ENCODE assay signal across 12 mouse cellular contexts in genomic region chr1:90162379-90162857, GRCm38 (mm10). TPM values are rescaled to one million over a fixed set of nuclear protein-coding genes. Genes with fewer than 3 reads are reported as not detected.
DNase-seq lines count a peak whose midpoint lies in the region; ATAC-seq and TF ChIP-seq lines count a peak whose summit lies in the region.
"Had no signal": no experiment of that assay in that cellular context is flagged by ENCODE, and none has a peak within 500 bp of the region (broad histone marks: within the 10 kb centered on the region; RNA-seq: fewer than 3 reads in every experiment).

No protein-coding gene starts in this region.

- no peaks in the 10 kb centered on the region for H3K4me1 ChIP-seq in heart, postnatal 0 days (ENCODE audit: control insufficient read depth, insufficient read depth)
- H3K4me1 ChIP-seq in lung, postnatal 0 days (ENCODE audit: insufficient read depth, low read depth, low read length) = peaks cover 4% of the 10 kb centered on the region; the same call in 1 of the 2 replicates
- no peaks in the 10 kb centered on the region; the same call in 1 of the 2 replicates for H3K4me1 ChIP-seq in liver, embryonic 11.5 days (replicated peaks; ENCODE audit: control insufficient read depth, insufficient read depth, low read length)

- no peak overlapping the region for H3K9ac ChIP-seq in heart, postnatal 0 days (replicated peaks; ENCODE audit: low read depth, low read length)
- H3K9ac ChIP-seq in lung, postnatal 0 days (replicated peaks; ENCODE audit: low read depth) = no peak overlapping the region
- H3K9ac ChIP-seq in liver, embryonic 11.5 days (ENCODE audit: low read depth, low read length) = no peak overlapping the region
- H3K9ac ChIP-seq: embryonic facial prominence, embryonic 15.5 days had no signal

- H3K36me3 ChIP-seq in heart, postnatal 0 days (replicated peaks; ENCODE audit: control insufficient read depth, insufficient read depth, low read length) = no peaks in the 10 kb centered on the region
- no peaks in the 10 kb centered on the region for H3K36me3 ChIP-seq in lung, postnatal 0 days (ENCODE audit: insufficient read depth, low read length)
- no peaks in the 10 kb centered on the region for H3K36me3 ChIP-seq in liver, embryonic 11.5 days (ENCODE audit: control insufficient read depth, insufficient read depth, low read length)
- H3K36me3 ChIP-seq: embryonic facial prominence, embryonic 15.5 days had no signal

- no peak overlapping the region for H3K4me2 ChIP-seq in heart, postnatal 0 days (ENCODE audit: low read depth, low read length)
- H3K4me2 ChIP-seq in lung, postnatal 0 days (replicated peaks; ENCODE audit: low read depth, low read length) = 0 out of 2 replicates have a peak overlapping the region, but pooled peaks have one; percentile 19
- H3K4me2 ChIP-seq in liver, embryonic 11.5 days = no peak overlapping the region
- H3K4me2 ChIP-seq: embryonic facial prominence, embryonic 15.5 days had no signal

- no peak overlapping the region for H3K27ac ChIP-seq in heart, postnatal 0 days (ENCODE audit: low read depth)
- no peak overlapping the region for H3K27ac ChIP-seq in lung, postnatal 0 days (ENCODE audit: low read length)
- H3K27ac ChIP-seq in liver, embryonic 11.5 days (ENCODE audit: low read depth, low read length) = no peak overlapping the region

- H3K4me3 ChIP-seq in heart, postnatal 0 days (ENCODE audit: low read depth, low read length) = no peak overlapping the region
- no peak overlapping the region for H3K4me3 ChIP-seq in lung, postnatal 0 days (ENCODE audit: low read depth, low read length)
- H3K4me3 ChIP-seq in liver, embryonic 11.5 days (ENCODE audit: low read depth, low read length) = no peak overlapping the region
- H3K4me3 ChIP-seq: embryonic facial prominence, embryonic 15.5 days had no signal

- 0 out of 2 replicates have a peak, but pooled peaks have one; percentile 20 for ATAC-seq in heart, postnatal 0 days (ENCODE audit: insufficient read depth, low read depth)
- ATAC-seq in lung, postnatal 0 days = peak; percentile 55
- ATAC-seq in liver, embryonic 11.5 days (replicated peaks; ENCODE audit: low FRiP score) = no peak
- ATAC-seq: activated CD4-positive, CD25-positive, alpha-beta regulatory T cell, adult 4 months had no signal

- TF ChIP-seq CTCF in heart, postnatal 0 days (IDR thresholded peaks at IDR 0.05; ENCODE audit: low read depth) = no peak
- TF ChIP-seq CTCF in lung, postnatal 0 days (IDR thresholded peaks at IDR 0.05) = no peak

- DNase-seq in heart, postnatal 0 days (ENCODE audit: low spot score) = no peak
- DNase-seq in heart, postnatal 25 days (ENCODE audit: low spot score) = no peak
- DNase-seq in lung, postnatal 0 days (ENCODE audit: low spot score) = peak; percentile 39
- DNase-seq in lung, postnatal 14 days = no peak
- DNase-seq in heart, postnatal 10 days = peak; percentile 10 to 14
- DNase-seq in retina, postnatal 1 day = peak; percentile 90
- no peak for DNase-seq in adrenal gland, adult (ENCODE audit: inconsistent age in 2 of 2, low spot score in 1 of 2)
- no peak for DNase-seq in liver, embryonic 11.5 days (ENCODE audit: low spot score)

- H3K27me3 ChIP-seq in heart, postnatal 0 days (ENCODE audit: control insufficient read depth, insufficient read depth, low read length) = peaks cover 11% of the 10 kb centered on the region; the same call in 1 of the 2 replicates
- no peaks in the 10 kb centered on the region for H3K27me3 ChIP-seq in lung, postnatal 0 days (replicated peaks; ENCODE audit: insufficient read depth, low read length)
- 0 out of 2 replicates have a peak, but pooled peaks cover 2% of the 10 kb centered on the region for H3K27me3 ChIP-seq in liver, embryonic 11.5 days (replicated peaks; ENCODE audit: control insufficient read depth, insufficient read depth, low read length)
- H3K27me3 ChIP-seq: embryonic facial prominence, embryonic 15.5 days had no signal

- intact Hi-C loops in heart, postnatal 25 days (cut with DNase I) = loop anchor here (5.0 kb wide), 2 partner anchors 325 to 435 kb away; no protein-coding TSS in a partner anchor
- intact Hi-C loops in heart, postnatal 10 days (cut with DNase I) = loop anchor here (2.0 kb wide), 1 partner anchor 40 kb away; the partner anchor contains the start of gene Ackr3

- no peak for TF ChIP-seq EP300 in heart, postnatal 0 days (IDR thresholded peaks at IDR 0.05; ENCODE audit: low read depth)
- peak; percentile 8; the same call in 1 of the 2 replicates for TF ChIP-seq EP300 in lung, postnatal 0 days (IDR thresholded peaks at IDR 0.05)

- 66% methylated on average over 13 of the region's 13 CpGs for WGBS in heart, postnatal 0 days
- WGBS in lung, postnatal 0 days = 39% methylated on average over 13 of the region's 13 CpGs
- WGBS in liver, embryonic 11.5 days = 77% methylated on average over 13 of the region's 13 CpGs

- H3K9me3 ChIP-seq in heart, postnatal 0 days (replicated peaks; ENCODE audit: control insufficient read depth, low read length) = no peaks in the 10 kb centered on the region
- no peaks in the 10 kb centered on the region for H3K9me3 ChIP-seq in lung, postnatal 0 days (ENCODE audit: low read length)
- H3K9me3 ChIP-seq in liver, embryonic 11.5 days (ENCODE audit: control insufficient read depth, low read length) = no peaks in the 10 kb centered on the region
- H3K9me3 ChIP-seq: embryonic facial prominence, embryonic 15.5 days had no signal

RNA-seq across cellular contexts. Expression of gene Iqca, which starts 9.2 kb away (rescaled TPM):
- total RNA-seq in heart, postnatal 0 days (2014; rRNA removed; ENCODE audit: low replicate concordance) = not detected in 2 replicates
- 0.14 TPM in 1 of 2 replicates, not detected in the other for polyA plus RNA-seq in heart, postnatal 0 days (2015; fragmentation: Nextera tagmentation; extraction: Ambion mirVana)
- total RNA-seq in heart, postnatal 25 days (2021) = not detected
- polyA plus RNA-seq in lung, postnatal 0 days (2015; fragmentation: Nextera tagmentation; extraction: Ambion mirVana) = 4.6 and 5.7 TPM in 2 replicates
- total RNA-seq in heart, postnatal 10 days (2021) = not detected
- not detected in 2 replicates for polyA plus RNA-seq in liver, embryonic 11.5 days (2014; fragmentation: Nextera tagmentation; extraction: Ambion mirVana)
- total RNA-seq: gastrocnemius, adult 8-10 months; megakaryocyte-erythroid progenitor cell, adult 5-6 weeks had no signal
- polyA plus RNA-seq: activated CD4-positive, CD25-positive, alpha-beta regulatory T cell, adult 4 months had no signal

RNA-seq across cellular contexts. Expression of gene Ackr3, which starts 41.4 kb away (rescaled TPM):
- total RNA-seq in heart, postnatal 0 days (2014; rRNA removed; ENCODE audit: low replicate concordance) = 13.5 and 21.3 TPM in 2 replicates
- 22.5 and 25.5 TPM in 2 replicates for polyA plus RNA-seq in heart, postnatal 0 days (2015; fragmentation: Nextera tagmentation; extraction: Ambion mirVana)
- 10 to 100 TPM; 64.4 to 75.8 TPM for total RNA-seq in heart, postnatal 25 days (2021)
- 38.4 and 54.8 TPM in 2 replicates for polyA plus RNA-seq in lung, postnatal 0 days (2015; fragmentation: Nextera tagmentation; extraction: Ambion mirVana)
- 10 to 100 TPM; 45.4 to 48.9 TPM for total RNA-seq in heart, postnatal 10 days (2021)
- polyA plus RNA-seq in liver, embryonic 11.5 days (2014; fragmentation: Nextera tagmentation; extraction: Ambion mirVana) = 22.3 and 22.8 TPM in 2 replicates
- total RNA-seq: megakaryocyte-erythroid progenitor cell, adult 5-6 weeks had no signal

Comparison
In these comparisons a context has a peak if more than half of its experiments do, and no peak if none do; other contexts are left out.
1. DNase-seq: peak in lung, postnatal 0 days (single experiment), heart, postnatal 10 days (2 of 2) and retina, postnatal 1 day (single experiment); none in heart, postnatal 0 days (single experiment), heart, postnatal 25 days (single experiment), lung, postnatal 14 days (single experiment), adrenal gland, adult (0 of 2) and liver, embryonic 11.5 days (single experiment).